Mouse (Mus musculus): ENCODE results near the gene Synpo2.

Gene Synpo2
- long read RNA-seq, experiment 1, full-length matches to known transcripts = 1 of 3 reads
- long read RNA-seq, experiment 1, partial matches to known transcripts = 0 of 3 reads
- long read RNA-seq, experiment 1, other reads (novel, unspliced or antisense) = 2 of 3 reads
- long read RNA-seq, experiment 2, full-length matches to known transcripts = 1 of 2 reads
- long read RNA-seq, experiment 2, partial matches to known transcripts = 0 of 2 reads
- long read RNA-seq, experiment 2, other reads (novel, unspliced or antisense) = 1 of 2 reads

DNA sequence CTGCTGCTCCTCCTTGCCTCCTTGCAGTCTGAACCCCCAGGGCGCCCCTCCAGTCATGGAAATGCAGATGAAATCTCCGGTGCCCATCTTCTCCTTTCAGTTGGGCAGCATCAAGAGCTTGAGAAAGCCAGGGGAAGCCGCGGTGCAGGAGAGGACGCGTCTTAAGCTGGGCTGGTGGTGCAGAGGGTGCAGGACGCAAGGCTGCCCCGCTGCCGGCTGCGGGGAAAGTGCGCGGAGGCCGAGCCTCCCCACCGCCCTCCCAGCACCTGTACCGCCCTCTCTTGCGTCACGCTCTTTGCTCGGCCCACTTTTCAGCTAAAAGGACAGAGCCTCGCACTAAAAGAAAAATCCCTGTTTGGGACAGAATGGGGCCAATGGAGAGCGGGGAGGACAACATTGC lies at the start of gene Synpo2:
Gene Synpo2, minus strand, starts transcription at position 229 of the 400 bp plus-strand sequence.
- intact Hi-C loops (cut with DNase I) = loop anchor here (1.0 to 10.0 kb wide), 2 partner anchors 71 to 86 kb away; no protein-coding TSS in a partner anchor

DNA sequence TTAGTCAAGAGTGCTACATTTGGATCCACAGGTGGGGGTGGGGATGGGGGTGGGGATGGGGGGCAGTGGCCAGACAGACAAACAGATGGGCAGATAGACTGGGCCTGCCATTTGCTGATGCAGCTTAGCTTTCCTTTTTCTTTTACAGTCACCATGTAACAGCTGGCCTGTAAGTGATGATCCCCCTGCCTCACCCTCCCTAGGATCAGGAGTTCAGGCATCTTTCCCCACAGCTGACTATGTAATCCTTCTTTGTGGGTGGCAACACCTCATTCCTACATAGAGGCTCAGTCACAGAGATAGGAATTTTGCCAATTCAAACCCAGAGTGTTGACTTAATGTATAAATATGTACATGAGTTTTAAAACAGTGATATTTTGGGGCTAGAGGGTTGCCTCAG lies 49.7 kb upstream of the Synpo2 start:
- intact Hi-C loops (cut with DNase I) = no loop called here

DNA sequence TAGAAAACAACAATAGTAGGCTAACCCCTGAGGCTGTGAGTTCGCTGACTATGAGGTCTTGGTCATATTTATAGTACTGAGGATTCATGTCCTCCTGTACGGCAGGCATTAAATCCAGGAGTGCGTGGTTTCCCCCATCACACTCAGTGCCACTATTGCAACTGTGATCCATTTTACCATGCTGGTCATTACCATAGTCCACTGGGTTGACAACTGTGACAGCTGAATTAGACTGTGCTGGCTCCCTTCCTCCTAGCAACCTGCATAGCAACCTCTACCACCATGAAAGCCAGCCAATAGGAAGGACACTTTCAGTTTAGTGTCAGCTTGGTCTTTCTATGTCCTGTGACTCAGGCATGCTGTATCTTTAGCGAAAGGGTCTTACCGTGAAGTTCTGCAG lies 48.3 kb upstream of the Synpo2 start:
- intact Hi-C loops (cut with DNase I) = no loop called here

DNA sequence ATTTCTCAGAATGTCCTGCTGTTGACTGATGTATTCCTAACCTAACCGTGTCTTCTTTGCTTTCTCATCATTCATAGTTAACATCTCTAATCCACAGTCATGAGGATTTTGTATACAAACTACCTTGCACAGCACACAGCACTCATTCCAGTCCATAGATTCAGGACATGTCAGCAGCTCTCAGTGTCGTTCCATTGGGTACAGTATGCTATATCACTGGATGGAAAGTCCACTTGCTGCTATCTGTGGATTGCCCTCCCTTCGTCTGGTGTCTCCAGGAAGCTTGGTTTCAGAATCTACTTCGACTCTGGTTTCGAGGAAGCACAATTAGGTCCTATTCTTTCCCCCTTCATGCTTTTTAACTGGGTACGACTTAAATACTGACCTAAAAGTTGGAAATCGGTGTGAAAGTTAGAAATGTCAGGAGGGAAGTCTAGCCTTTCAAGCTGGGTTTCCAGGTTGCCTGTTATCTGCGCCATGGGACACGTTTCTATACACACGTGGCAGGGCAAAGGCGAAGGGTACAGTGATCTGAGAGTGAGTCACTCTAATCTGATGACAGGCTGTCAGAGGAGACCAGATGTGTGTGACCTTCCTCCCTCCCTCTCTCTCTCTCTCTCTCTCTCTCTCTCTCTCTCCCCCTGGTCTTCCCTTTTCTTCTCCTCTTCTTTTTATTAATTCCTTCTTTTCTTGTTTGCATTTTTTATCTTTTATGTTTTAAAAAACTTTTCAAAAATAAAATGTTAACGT lies 47.1 kb upstream of the Synpo2 start:
- intact Hi-C loops (cut with DNase I) = no loop called here

DNA sequence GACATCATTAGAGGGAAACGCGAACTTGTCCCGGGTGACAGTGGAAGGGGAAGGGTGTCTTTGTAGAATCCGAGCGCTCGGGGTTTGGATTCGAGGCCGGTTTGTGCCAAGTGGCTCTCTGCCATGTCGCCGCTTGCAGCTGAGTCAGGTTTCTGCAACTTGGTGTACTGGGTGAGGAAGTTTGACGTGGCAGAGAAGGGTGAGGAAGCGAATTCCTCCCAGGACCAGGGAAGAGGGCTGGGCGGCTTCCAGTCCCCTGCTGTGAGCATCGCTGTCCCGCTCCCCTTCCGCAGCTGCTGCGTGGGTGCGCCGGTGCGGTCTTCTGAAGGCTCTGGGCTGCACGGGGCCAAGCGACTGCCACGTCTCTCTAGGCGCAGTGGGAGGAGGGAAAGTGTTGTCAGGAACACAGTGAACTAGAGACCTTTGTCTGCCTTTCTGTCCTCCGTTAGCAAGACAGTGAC lies 31.8 kb upstream of the Synpo2 start:
- intact Hi-C loops (cut with DNase I) = loop anchor here (5.0 kb wide), 1 partner anchor 50 kb away; no protein-coding TSS in a partner anchor

DNA sequence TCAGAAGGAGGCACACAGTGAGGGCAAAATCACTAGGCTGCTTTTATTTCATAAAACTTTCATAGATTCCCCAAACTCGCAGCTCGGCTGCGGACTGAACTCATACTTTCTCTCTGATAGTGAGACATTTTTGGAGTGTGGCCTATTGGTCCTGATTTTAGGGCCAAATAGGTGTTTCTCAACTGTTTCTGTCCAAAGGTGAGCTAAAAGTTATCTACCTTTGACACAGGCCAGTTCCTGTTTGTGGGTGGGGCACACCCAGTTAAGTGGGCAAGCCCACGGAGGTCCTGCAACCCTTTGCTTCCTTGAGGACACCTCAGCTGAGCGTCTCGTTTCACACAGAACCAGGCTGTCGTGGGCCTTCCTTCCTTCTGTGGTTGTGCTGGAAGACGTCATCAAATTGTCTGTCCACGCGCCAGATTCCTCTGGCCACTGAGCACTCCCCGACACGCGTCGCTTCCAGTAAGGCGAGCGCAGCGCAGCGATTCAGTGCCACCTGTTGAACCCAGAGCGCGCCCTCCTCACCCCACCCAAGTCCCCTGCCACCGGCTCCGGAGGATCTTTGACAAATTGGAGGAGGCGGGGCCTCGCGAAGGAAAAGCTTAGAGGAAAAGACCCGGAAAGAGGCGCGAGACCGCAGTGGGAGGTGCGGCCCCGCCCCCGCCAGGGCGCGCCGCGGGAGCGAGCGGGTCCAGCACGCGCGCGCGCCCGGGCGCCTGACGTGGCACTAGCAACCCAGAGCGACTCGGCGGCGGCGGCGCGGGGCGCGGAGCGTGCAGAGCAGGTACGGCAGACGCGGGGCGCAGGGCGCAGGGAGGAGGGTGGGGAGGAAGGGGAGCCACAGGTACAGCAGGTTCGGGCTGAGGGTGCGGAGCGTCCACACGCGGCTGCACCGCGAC lies 31.1 kb upstream of the Synpo2 start, which contains the start of gene Sec24d:
Gene Sec24d, plus strand, starts transcription at position 703 of the 899 bp plus-strand sequence.
- intact Hi-C loops (cut with DNase I) = loop anchor here (5.0 kb wide), 1 partner anchor 50 kb away; no protein-coding TSS in a partner anchor

DNA sequence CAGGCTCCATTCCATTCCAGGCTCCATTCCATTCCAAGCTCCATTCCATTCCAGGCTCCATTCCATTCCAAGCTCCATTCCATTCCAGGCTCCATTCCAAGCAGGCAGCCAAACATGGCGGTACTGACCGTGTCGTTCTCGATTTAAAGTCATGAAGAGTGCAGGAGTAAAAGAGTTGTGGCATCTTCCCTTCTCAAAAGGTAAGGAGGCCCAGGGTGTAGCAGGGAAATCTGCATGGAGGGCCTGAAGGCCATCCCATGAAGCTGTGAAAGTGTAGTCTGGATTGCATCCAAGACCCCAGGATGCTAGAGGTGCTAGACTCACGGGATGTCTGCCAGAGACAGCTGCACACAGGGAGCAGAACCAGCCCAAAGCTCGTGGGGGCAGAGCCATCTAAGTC lies 28.8 kb upstream of the Synpo2 start:
- intact Hi-C loops (cut with DNase I) = loop anchor here (5.0 kb wide), 1 partner anchor 53 kb away; no protein-coding TSS in a partner anchor

DNA sequence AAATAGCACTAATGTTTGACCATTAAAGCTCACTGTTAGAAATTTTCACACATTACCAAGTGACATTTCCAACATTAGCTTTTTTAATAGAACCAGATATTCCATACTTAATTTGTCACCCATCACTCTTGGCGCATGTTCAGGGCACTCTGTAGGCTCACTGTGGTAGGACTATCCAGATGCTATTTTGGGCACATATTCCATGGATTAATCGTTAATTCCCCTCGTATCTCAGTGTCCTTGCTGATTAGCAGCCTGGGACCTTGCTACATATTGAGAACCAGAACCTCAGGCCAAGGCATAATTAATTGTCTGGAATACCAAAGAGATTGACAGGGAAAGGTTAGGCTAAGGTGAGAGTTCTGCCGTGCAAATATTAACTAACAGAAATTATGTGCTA lies 22.8 kb upstream of the Synpo2 start:
- intact Hi-C loops (cut with DNase I) = no loop called here

DNA sequence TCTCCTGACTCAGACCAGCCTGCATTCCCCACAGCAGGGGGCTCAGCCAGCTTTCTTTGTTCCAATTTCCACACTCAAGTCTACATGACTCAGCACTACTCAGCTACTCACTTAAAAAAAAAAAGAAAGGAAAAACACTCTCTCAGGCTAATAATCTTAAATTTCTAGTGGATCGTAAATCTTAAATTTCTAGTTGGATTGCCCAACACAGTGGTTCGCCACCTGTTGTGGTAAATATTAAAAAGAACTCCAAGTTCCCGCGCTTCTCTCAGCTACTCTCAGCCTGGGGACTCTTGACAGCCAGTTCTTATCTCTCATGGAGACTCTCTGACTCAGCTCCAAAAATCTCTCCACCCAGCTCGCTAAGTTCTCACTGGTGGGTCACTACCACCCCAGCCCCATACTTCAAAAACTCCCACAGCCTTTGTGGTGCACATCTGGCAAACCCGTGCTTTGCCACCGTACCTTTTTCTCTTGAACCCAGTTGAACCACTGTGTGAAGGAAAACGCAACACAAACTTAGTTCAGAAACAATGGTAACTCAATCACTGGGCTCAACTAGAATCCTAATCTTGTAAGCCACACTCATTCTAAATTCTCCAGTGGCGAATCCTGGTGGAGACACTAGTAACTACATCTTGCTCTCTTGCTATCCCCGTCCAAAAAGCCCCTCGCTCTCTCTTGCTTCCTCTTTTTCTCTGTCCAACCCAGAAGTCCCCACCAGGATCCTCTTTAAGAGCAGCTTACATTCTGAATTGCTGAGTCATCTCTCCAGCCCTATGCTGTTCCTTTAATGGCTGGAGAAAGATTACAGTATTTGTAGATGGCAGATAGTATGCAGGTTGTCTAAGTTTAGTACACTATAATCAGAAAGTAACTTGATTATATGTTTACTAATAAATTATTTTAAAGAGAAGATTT lies 20.5 kb upstream of the Synpo2 start:
- intact Hi-C loops (cut with DNase I) = no loop called here

DNA sequence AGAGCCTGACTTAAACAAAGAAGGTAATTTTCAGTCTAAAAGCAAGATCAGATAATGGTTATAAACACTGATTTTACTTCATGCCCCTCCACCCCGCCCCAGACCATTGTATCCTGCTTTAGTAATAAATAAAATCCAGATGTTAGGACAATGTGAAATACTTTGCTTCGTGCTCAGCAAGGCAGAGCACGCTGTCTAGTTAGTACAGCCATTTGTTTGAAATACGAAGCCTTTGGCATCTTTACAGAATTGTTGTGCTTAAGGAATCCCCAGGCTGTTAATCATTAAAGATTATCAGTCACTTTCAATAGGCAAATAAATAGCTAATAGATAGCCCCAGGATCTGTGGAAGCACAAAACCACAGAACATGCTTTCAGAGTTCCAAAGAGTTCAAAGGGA lies 9.7 kb upstream of the Synpo2 start:
- intact Hi-C loops (cut with DNase I) = no loop called here

DNA sequence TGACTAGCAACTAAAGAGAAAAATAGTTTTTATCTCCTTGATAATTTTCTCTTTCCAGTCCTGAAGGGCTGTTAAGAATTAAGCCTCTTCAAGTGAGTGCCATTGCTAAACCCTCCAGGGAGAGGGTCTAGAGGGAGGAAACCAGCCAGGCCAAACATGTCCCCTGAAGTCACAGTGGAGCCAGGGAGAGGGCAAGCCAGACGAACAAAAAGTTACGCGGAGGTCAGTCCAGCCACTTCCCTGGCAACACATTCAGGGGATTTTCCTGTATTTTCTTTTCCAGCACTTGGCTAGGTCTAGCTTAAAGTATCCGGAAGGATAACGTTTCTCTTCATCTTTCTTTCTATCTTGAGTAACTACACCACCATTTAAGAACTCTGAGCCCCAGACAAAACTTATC lies 8.4 kb upstream of the Synpo2 start:
- intact Hi-C loops (cut with DNase I) = no loop called here

DNA sequence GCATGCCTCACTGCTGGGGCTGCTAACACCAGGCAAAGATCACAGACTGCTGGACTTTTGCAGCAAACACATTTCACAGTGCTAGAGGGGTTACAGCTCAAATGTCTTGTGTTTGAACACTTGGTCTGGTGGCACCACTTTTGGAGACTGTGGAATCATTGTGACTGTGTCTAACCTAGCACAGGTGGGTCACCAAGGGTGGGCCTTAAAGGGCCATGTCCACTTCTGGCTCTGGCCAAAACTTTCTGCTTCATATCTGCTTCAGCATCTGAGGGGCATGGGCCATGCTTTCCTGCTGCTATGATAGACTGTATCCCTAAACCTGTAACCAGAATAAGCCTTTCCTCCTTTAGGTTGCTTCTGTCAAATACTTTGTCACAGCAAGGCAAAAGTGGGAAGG lies 1.5 kb upstream of the Synpo2 start:
- intact Hi-C loops (cut with DNase I) = loop anchor here (10.0 kb wide), 1 partner anchor 73 kb away; no protein-coding TSS in a partner anchor

DNA sequence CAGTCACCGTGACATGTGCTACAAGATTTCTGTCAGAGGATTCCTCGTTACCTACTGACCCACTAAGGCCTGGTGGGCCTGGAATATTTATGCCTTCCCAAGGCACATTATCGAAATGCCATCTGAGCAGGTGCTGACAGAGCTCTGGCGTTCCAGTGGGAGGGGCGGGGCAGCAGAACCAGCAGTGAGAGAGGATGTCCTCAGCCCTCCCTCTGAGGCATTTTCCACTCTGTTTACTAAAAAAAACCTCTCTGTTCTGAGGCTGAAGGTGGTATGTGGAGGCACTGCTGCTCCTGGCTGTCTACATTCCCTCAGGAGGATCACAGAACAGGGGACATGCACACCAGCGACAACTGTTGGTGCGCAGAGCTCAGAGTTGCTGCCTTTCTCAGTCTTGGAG lies 1.1 kb upstream of the Synpo2 start:
- intact Hi-C loops (cut with DNase I) = loop anchor here (10.0 kb wide), 1 partner anchor 72 kb away; no protein-coding TSS in a partner anchor

DNA sequence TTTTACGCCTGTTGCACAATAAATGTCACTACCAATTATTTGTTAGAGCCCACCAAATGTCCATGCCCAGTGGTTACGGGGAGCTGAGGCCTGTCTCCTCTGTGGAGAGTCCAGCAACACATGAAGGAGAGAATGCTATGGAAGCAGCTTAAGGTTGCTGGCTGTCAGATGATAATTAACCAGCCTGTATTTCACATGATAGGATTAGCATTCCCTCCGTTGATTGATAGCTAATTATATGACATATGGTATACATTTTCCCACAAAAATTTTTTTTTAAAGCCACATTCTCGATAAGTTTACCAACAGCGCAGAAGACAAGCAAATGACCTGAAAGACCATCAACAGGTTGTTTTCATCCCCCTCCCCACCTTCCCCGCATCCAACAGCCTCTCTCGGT lies 454 bp downstream of the Synpo2 start:
- intact Hi-C loops (cut with DNase I) = loop anchor here (10.0 kb wide), 1 partner anchor 71 kb away; no protein-coding TSS in a partner anchor

DNA sequence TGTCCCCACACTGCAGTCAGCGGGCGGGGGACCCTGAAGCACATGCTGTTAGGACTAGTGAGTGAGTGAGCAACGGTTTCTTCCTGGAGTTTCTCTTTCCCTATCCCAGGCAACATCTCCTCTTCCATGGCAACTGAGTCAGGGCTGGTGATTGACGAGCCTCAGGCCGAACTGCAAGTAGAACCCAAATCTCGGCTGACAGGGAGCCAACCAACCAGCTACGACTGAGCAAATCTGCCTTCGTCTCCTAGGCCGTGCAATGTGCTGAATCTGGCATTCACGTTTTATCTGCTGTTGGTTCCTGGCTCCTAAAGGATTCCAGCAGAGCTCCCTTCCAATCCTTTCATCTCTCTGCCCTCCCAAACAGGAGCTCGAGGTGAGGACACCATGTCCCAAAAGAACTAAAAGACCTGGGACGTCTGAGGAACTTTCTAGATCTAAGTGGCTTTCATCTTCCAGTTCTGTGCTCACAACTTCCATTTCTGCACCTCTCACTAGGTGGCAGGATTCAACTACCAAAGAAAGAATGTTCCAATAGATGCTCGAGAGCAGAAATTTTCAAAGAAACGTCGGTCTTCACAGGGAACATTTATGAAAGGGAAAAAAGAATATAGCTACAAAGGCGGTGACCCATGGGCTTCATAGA lies 1.6 kb downstream of the Synpo2 start:
- intact Hi-C loops (cut with DNase I) = loop anchor here (5.0 to 10.0 kb wide), 2 partner anchors 70 to 118 kb away; no protein-coding TSS in a partner anchor

DNA sequence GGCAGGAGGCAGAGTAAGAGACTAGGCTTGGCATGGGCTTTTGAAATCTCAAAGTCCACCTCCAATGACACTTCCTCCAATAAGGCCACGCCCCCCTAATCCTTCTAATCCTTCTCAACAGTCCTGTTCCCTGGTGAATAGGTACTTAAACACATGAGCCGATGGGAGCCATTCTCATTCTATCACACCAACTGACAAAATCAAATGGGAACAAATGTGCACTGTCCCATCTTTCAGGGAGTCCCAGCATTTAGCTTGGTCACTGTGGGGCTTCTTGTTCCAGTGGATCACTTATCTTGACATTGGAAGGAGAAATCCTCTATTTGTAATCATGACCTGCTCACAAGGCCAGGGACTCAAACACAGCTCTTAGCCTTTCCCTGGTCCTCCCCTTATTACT lies 4.3 kb downstream of the Synpo2 start:
- intact Hi-C loops (cut with DNase I) = loop anchor here (5.0 to 10.0 kb wide), 2 partner anchors 67 to 121 kb away; no protein-coding TSS in a partner anchor

DNA sequence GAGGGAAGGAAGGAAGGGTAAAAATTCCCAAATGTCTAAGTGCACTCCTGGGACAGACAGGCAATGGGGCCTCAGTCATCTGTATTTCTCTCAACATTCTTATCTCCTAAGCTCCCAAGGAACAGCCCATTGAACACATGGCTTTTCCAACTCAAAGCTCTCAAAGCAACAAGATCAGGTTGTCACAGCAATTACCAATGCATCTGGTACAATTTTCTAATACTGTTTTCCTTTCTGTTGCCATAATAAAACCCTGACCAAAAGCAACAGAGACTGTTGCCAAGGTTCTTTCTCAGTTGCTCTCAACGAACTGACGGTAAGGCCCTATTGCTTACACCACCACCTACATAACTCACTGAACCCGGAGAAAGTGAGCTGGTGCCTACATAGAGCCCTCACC lies 8.7 kb downstream of the Synpo2 start:
- intact Hi-C loops (cut with DNase I) = no loop called here

DNA sequence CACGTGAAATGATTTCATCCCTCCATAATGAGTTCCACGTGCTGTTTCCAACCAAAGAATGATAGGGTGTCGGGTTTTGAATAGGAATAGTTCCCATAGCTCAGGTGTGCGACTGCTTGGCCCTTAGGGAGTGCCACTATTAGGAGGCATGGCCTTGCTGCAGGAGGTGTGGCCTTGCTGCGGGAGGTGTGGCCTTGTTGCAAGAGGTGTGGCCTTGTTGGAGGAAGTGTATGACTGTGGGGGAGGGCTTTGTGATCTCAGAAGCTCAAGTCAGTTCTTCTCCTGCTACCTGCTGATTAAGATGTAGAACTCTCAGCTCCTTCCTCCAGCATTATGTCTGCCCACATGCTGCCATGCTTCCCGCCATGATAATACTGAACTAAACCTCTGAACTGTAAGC lies 17.3 kb downstream of the Synpo2 start:
- intact Hi-C loops (cut with DNase I) = no loop called here

DNA sequence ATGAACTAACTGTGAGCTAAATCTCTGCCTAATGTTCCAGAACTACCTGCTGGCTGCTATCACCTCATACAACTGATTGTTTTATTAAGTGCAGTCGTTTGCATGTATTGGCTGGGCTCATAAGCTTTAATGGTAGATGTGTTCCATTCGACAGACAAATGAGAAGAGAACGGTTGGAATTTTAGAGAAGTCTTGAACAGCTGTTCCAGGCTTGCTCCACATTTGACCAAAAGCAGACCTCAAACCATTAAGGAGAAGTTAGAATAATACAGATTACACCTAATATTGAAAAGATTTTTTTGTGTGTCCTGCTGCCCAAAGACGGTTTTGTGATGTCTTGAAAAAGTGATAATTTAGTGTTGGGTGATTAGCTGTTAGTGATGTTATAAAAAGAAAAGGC lies 27.1 kb downstream of the Synpo2 start:
- intact Hi-C loops (cut with DNase I) = no loop called here

Measured in adrenal gland (tissue).